Mouse (Mus musculus) E14TG2a.4 (cell line): ENCODE results near the gene Sergef.

Experiments
- H3K27me3 ChIP-seq: 2 replicates; pipeline ENCODE4 v1.6.1; 2014; ENCODE audit warnings: low read length, control low read depth; ENCODE audit not compliant: insufficient read depth
- H3K36me3 ChIP-seq: 2 replicates; pipeline ENCODE4 v1.6.1; 2014; ENCODE audit warnings: low read length, control low read depth; ENCODE audit not compliant: insufficient read depth
- H3K4me1 ChIP-seq: replicated peaks from 2 replicates; pipeline ENCODE4 v1.6.1; 2014; ENCODE audit warnings: low read depth, low read length, control low read depth
- H3K4me3 ChIP-seq: replicated peaks from 2 replicates; pipeline ENCODE4 v1.5.1; 2014; ENCODE audit warnings: mild to moderate bottlenecking, low read length
- H3K9me3 ChIP-seq: 2 replicates; pipeline ENCODE4 v1.6.1; 2014; ENCODE audit warnings: low read length, control low read depth
- CTCF ChIP-seq: conservative IDR thresholded peaks from 2 replicates; pipeline ENCODE4 v1.5.1; 2014; ENCODE audit warnings: low read length
- NANOG ChIP-seq: IDR thresholded peaks from 2 replicates; pipeline ENCODE4 v1.6.1; 2014; ENCODE audit warnings: borderline replicate concordance, low read length, mixed read lengths
- POU5F1 ChIP-seq: IDR thresholded peaks from 2 replicates; pipeline ENCODE4 v1.6.1; 2014; ENCODE audit warnings: low read length, borderline replicate concordance

Gene Sergef

GRCm38 (mm10) chr7:46418102-46418622 is 221.4 kb downstream of the Sergef start:
- Histone ChIP-seq H3K4me1 (no peaks in the 10 kb centered on the region), H3K36me3 (no peaks in the 10 kb centered on the region)

DNA sequence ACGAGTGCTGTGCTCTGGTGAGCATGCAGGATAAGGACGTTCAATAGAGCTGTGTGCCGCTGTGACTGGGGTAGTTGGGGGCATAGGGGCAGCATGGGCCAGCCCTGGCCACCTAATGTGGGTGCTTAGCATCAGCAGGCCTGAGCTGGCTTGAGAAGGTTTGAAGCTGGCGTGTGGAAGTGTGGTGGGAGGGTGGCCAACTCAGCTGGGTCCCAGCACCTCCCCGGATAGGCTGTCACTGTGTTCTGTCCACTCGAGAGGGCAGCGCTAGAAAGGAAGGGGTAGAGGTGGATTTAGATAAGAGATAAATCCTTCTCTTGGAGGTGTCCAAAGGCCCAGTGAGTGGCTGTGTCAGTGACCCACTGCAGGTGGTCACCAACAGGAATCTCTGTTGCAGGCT is 222.1 kb downstream of the Sergef start:
- H3K36me3 ChIP-seq = no peaks in the 10 kb centered on the region

More at GRCm38 (mm10) chr7:46418102-46418622, 221.4 kb downstream of the Sergef start:
- no peak for TF ChIP-seq NANOG
- no peak for TF ChIP-seq POU5F1
- TF ChIP-seq CTCF = no peak
- Histone ChIP-seq H3K27me3 (peaks cover 20% of the 10 kb centered on the region), H3K9me3 (no peaks in the 10 kb centered on the region), H3K4me3 (no peak overlapping the region)

DNA sequence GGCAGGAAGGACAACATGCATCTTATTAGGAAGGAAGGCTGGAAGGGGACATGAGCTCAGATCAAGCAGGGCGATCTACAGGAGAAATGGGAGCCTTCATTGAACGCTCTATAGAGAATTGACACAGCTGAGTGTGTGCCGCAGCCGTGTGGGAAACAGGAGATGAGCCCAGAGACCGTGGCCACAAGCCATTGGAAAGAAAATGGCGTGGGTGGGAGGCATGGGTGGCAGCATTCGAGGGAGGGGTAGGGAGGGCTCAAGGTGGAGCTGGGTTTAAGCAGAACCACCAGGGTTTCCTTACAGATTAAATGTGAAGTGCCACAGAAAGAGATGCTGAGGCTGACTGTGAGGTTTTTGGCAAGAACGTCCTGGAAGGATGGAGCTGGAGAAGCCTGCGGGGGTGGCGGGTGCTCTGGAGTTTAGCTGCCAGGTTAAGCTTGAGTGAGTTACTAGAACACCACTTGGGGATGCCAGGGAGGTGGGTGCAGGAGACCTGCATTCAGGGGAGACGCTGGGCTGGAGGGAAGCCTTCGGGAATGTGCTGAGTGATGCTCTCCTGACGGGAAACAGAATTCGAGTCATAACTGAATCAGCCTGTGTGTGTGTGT is 223.7 kb downstream of the Sergef start:
- TF ChIP-seq POU5F1 = no peak
- TF ChIP-seq CTCF = no peak
- TF ChIP-seq NANOG = no peak
- peaks cover 17% of the 10 kb centered on the region for H3K27me3 ChIP-seq
- H3K9me3 ChIP-seq = no peaks in the 10 kb centered on the region
- H3K4me1 ChIP-seq = no peaks in the 10 kb centered on the region
- H3K36me3 ChIP-seq = no peaks in the 10 kb centered on the region
- H3K4me3 ChIP-seq = no peak overlapping the region

More for the DNA sequence above, 222.1 kb downstream of the Sergef start:
- Histone ChIP-seq H3K4me1 (no peaks in the 10 kb centered on the region), H3K9me3 (no peaks in the 10 kb centered on the region), H3K27me3 (peaks cover 20% of the 10 kb centered on the region), H3K4me3 (no peak overlapping the region)
- TF ChIP-seq NANOG = no peak
- no peak for TF ChIP-seq POU5F1
- TF ChIP-seq CTCF = no peak

GRCm38 (mm10) chr7:46413959-46414725 is 225.5 kb downstream of the Sergef start:
- Histone ChIP-seq H3K9me3 (no peaks in the 10 kb centered on the region), H3K4me1 (no peaks in the 10 kb centered on the region), H3K4me3 (no peak overlapping the region), H3K36me3 (no peaks in the 10 kb centered on the region), H3K27me3 (peaks cover 15% of the 10 kb centered on the region)
- TF ChIP-seq CTCF (no peak), POU5F1 (no peak), NANOG (no peak)

- no peak for TF ChIP-seq NANOG
- no peak for TF ChIP-seq POU5F1
- no peak for TF ChIP-seq CTCF
- Histone ChIP-seq H3K4me1 (no peaks in the 10 kb centered on the region), H3K9me3 (no peaks in the 10 kb centered on the region), H3K36me3 (no peaks in the 10 kb centered on the region), H3K4me3 (no peak overlapping the region), H3K27me3 (peaks cover 15% of the 10 kb centered on the region)
Measured at GRCm38 (mm10) chr7:46412823-46413222, 226.8 kb downstream of the Sergef start.

DNA sequence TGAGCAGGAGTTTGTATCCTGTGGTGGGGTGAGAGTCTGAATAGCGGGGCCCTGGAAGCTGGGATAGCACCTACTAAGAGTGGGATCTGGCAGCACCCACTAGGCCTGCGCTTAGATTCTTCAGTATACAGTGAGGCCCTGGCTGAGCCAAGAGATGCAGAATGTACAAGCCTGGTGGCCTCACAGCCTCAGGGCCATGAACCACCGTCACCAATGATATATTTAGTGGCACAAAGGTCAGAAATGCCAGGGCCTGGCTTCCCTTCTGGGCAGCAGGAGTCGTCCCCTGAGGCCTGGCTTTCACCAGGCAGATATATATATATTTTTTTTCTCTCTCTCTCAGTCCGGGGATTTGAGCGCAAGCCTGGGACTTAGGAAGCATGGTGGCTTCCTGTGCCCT is 228.9 kb downstream of the Sergef start:
- H3K27me3 ChIP-seq = peaks cover 25% of the 10 kb centered on the region
- H3K4me3 ChIP-seq = no peak overlapping the region
- H3K9me3 ChIP-seq = no peaks in the 10 kb centered on the region
- H3K4me1 ChIP-seq = no peaks in the 10 kb centered on the region
- TF ChIP-seq POU5F1 (no peak), CTCF (no peak), NANOG (no peak)
- H3K36me3 ChIP-seq = no peaks in the 10 kb centered on the region

DNA sequence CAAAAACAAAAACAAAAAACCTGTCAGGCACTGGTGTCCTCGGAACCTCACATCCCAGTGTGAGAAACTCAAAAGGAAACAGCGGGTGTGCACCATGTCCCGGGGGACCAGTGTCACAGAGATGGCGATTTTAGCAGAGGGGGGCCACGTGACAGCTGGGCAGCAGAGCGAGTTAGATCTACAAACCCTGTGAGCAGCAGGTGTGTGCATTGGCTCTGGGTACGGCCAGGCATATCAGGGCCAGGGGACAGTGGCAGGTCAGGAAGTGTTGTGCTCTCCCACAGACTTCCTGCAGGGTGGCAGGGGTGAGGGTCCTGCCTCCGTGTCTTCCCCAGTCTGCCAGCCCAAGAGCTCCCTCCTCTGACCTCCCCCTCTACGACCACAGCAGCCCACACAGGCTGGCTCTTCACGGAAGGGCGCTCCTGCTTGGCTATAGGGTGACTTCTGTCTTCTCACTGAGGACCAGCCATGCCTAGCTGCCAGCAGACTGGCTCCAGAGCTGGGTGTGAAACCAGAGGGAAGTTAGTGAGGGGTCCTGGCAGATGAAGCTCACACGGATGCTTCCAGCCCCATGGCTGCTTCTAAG is 230.3 kb downstream of the Sergef start:
- H3K4me3 ChIP-seq = no peak overlapping the region
- H3K4me1 ChIP-seq = no peaks in the 10 kb centered on the region; the same call in 1 of the 2 replicates
- TF ChIP-seq POU5F1 = no peak
- TF ChIP-seq CTCF = no peak
- TF ChIP-seq NANOG = no peak
- H3K27me3 ChIP-seq = peaks cover 21% of the 10 kb centered on the region
- H3K36me3 ChIP-seq = no peaks in the 10 kb centered on the region
- H3K9me3 ChIP-seq = no peaks in the 10 kb centered on the region

GRCm38 (mm10) chr7:46408606-46409005 is 231.0 kb downstream of the Sergef start:
- H3K27me3 ChIP-seq = peaks cover 20% of the 10 kb centered on the region; the same call in 1 of the 2 replicates
- H3K4me1 ChIP-seq = peaks cover 2% of the 10 kb centered on the region; the same call in 1 of the 2 replicates
- no peak overlapping the region for H3K4me3 ChIP-seq
- H3K36me3 ChIP-seq = no peaks in the 10 kb centered on the region
- no peak for TF ChIP-seq NANOG
- TF ChIP-seq POU5F1 = no peak
- no peak for TF ChIP-seq CTCF
- no peaks in the 10 kb centered on the region for H3K9me3 ChIP-seq
